8 mouse cellular contexts compared by ENCODE assay signal in genomic region chr7:6730801-6731200, GRCm38 (mm10). TPM values are rescaled to one million over a fixed set of nuclear protein-coding genes. Genes with fewer than 3 reads are reported as not detected.
DNase-seq lines count a peak whose midpoint lies in the region; ATAC-seq and TF ChIP-seq lines count a peak whose summit lies in the region.

No protein-coding gene starts in this region.

- H3K27ac ChIP-seq in left cerebral cortex, adult 2 months: peak overlapping the region; percentile 65
- H3K27ac ChIP-seq in heart, postnatal 0 days (ENCODE audit: low read depth): peak overlapping the region; percentile 58

- no peak for TF ChIP-seq CTCF in left cerebral cortex, adult 2 months (IDR thresholded peaks at IDR 0.05)
- no peak for TF ChIP-seq CTCF in heart, postnatal 0 days (IDR thresholded peaks at IDR 0.05; ENCODE audit: low read depth)

- 0 out of 2 replicates have a peak, but pooled peaks cover 14% of the 10 kb centered on the region for H3K9me3 ChIP-seq in heart, postnatal 0 days (replicated peaks; ENCODE audit: control insufficient read depth, low read length)

- ATAC-seq in heart, postnatal 0 days (ENCODE audit: insufficient read depth, low read depth): no peak

- H3K4me2 ChIP-seq in heart, postnatal 0 days (ENCODE audit: low read depth, low read length): peak overlapping the region; percentile 64

- intact Hi-C loops in left cerebral cortex, adult 2 months (cut with DNase I): loop anchor here (2.0 kb wide), 1 partner anchor 46 kb away; no protein-coding TSS in a partner anchor

- no peak for TF ChIP-seq EP300 in heart, postnatal 0 days (IDR thresholded peaks at IDR 0.05; ENCODE audit: low read depth)

- WGBS in heart, postnatal 0 days: 49% methylated on average over 15 of the region's 15 CpGs

- H3K27me3 ChIP-seq in heart, postnatal 0 days (ENCODE audit: control insufficient read depth, insufficient read depth, low read length): no peaks in the 10 kb centered on the region

- H3K36me3 ChIP-seq in heart, postnatal 0 days (replicated peaks; ENCODE audit: control insufficient read depth, insufficient read depth, low read length): 0 out of 2 replicates have a peak, but pooled peaks cover 4% of the 10 kb centered on the region

- peak overlapping the region; percentile 74 for H3K4me3 ChIP-seq in left cerebral cortex, adult 2 months
- H3K4me3 ChIP-seq in heart, postnatal 0 days (ENCODE audit: low read depth, low read length): peak overlapping the region; percentile 61

- peak in 1 of 2 experiments; percentile 24 for DNase-seq in left cerebral cortex, adult 2 months (ENCODE audit: extremely low spot score in 1 of 2, low spot score in 2 of 2)
- DNase-seq in left cerebral cortex, adult 9 months (ENCODE audit: low spot score in 2 of 2): no peak
- peak; percentile 55 to 63 for DNase-seq in cerebellum, postnatal 10 days
- peak; percentile 20 for DNase-seq in heart, postnatal 0 days (ENCODE audit: low spot score)
- peak; percentile 56 for DNase-seq in mesoderm, embryonic 11.5 days (ENCODE audit: low read depth, low spot score)
- no peak for DNase-seq in spleen, postnatal 10 days (ENCODE audit: low spot score in 2 of 2)
- DNase-seq in kidney, adult 8-10 months: no peak
- DNase-seq in lung, postnatal 36 days: no peak

- H3K9ac ChIP-seq in heart, postnatal 0 days (replicated peaks; ENCODE audit: low read depth, low read length): peak overlapping the region; percentile 34

- no peaks in the 10 kb centered on the region for H3K4me1 ChIP-seq in heart, postnatal 0 days (ENCODE audit: control insufficient read depth, insufficient read depth)

RNA-seq across cellular contexts. Expression of gene Usp29, which starts 0.4 kb away (rescaled TPM):
- total RNA-seq in left cerebral cortex, adult 2 months (2021): 10 to 100 TPM; 38.7 to 47.2 TPM
- 3.1 and 3.2 TPM in 2 replicates for total RNA-seq in heart, postnatal 0 days (2014; rRNA removed; ENCODE audit: low replicate concordance)
- polyA plus RNA-seq in heart, postnatal 0 days (2015; fragmentation: Nextera tagmentation; extraction: Ambion mirVana): 1.7 and 2.2 TPM in 2 replicates

RNA-seq across cellular contexts. Expression of gene Peg3, which starts 0.6 kb away (rescaled TPM):
- total RNA-seq in left cerebral cortex, adult 2 months (2021): 100 to 1,000 TPM; 217 to 241 TPM
- total RNA-seq in heart, postnatal 0 days (2014; rRNA removed; ENCODE audit: low replicate concordance): 53.7 and 55.9 TPM in 2 replicates
- polyA plus RNA-seq in heart, postnatal 0 days (2015; fragmentation: Nextera tagmentation; extraction: Ambion mirVana): 26.3 and 28.5 TPM in 2 replicates

RNA-seq across cellular contexts. Expression of gene Zim1, which starts 34.6 kb away (rescaled TPM):
- total RNA-seq in left cerebral cortex, adult 2 months (2021): 1 to 10 TPM; 4.5 to 7.8 TPM
- total RNA-seq in heart, postnatal 0 days (2014; rRNA removed; ENCODE audit: low replicate concordance): 5.6 and 10.7 TPM in 2 replicates
- polyA plus RNA-seq in heart, postnatal 0 days (2015; fragmentation: Nextera tagmentation; extraction: Ambion mirVana): 1.3 and 1.6 TPM in 2 replicates

Comparison
In these comparisons a context has a peak if more than half of its experiments do, and no peak if none do; other contexts are left out.
1. DNase-seq: peak in cerebellum, postnatal 10 days (2 of 2), heart, postnatal 0 days (single experiment) and mesoderm, embryonic 11.5 days (single experiment); none in left cerebral cortex, adult 9 months (0 of 2), spleen, postnatal 10 days (0 of 2), kidney, adult 8-10 months (0 of 2) and lung, postnatal 36 days (single experiment).